Mouse (Mus musculus): ENCODE results near the gene Dapk3.

DNA sequence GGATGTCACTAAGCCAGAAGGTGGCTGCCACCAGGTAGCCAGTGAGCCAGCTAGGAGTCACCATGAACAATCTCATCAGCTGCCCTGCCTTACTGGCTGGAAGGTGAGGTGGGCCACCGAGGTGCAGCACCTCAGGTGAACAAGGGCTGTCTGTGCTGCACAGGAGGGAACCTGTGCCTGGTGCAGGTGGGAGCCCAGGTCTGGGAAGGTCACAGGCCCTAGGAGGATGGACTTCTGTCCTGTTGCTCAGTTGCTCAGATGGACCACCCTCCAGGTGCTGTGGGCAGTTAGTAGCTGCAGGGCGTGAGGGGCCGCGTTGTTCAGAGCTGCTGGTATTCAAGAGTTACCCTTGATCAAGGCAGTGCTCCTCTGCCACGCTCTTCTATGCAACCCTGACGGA, 34.0 kb downstream of the Dapk3 start:
- no peak for TF ChIP-seq POLR2A (IDR thresholded peaks at IDR 0.05; ENCODE audit: control insufficient read depth, low read depth, low read length)
- no peak for TF ChIP-seq CTCF (IDR thresholded peaks at IDR 0.05; ENCODE audit: control insufficient read depth, insufficient read depth, insufficient replicate concordance, low read depth, low read length)
